Mouse (Mus musculus) ovary, postnatal 10 days (tissue): ENCODE data around the gene Rasgef1b.

Source experiments
- DNase-seq: peaks from one replicate; pipeline ENCODE4 v3.0.0; 2022; ENCODE audit warnings: low spot score

The Rasgef1b gene

GRCm38 (mm10) chr5:99215207-99216157, 513.4 kb downstream of the Rasgef1b start:
- DNase-seq, result no peak

DNA sequence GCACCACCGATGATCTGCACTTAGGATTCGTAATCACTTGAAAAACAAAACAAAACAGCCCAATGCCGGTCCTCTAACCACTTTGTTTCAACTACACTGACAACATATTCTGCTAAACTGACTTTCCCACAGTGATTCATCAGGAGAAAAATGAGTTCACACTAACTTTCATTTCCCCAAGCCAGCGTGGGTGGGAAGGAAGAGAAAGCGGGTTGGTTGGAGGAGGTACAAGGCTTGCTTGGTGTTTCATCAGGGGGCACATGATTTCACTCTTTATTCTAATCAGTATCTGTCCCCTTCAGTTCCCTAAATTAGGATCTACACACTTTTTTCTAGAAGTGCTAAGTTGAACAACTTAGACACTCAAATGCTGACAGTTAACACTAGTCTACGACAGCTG, 514.5 kb downstream of the Rasgef1b start:
- no peak for DNase-seq

DNA sequence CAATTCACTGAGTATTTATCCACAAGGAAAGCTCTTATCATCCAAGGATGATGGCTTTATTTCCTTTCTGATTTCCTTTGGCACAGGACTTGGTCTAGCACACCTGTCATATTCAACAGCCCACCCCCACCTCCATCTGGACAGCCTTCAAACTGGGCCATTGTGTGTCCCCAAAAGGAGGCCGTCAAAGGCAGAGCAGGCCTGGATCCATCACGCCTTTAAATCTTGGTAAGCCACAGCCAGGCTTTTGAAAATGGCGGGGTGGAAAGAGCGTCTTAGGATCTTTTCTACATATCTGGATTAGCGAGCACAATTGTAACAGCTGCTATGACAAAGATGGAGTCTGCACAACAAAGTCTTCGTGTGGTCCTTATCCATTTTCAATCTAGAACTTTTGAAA, 515.7 kb downstream of the Rasgef1b start:
- DNase-seq, result no peak

GRCm38 (mm10) chr5:99203475-99203874, 525.4 kb downstream of the Rasgef1b start:
- DNase-seq, result no peak

DNA sequence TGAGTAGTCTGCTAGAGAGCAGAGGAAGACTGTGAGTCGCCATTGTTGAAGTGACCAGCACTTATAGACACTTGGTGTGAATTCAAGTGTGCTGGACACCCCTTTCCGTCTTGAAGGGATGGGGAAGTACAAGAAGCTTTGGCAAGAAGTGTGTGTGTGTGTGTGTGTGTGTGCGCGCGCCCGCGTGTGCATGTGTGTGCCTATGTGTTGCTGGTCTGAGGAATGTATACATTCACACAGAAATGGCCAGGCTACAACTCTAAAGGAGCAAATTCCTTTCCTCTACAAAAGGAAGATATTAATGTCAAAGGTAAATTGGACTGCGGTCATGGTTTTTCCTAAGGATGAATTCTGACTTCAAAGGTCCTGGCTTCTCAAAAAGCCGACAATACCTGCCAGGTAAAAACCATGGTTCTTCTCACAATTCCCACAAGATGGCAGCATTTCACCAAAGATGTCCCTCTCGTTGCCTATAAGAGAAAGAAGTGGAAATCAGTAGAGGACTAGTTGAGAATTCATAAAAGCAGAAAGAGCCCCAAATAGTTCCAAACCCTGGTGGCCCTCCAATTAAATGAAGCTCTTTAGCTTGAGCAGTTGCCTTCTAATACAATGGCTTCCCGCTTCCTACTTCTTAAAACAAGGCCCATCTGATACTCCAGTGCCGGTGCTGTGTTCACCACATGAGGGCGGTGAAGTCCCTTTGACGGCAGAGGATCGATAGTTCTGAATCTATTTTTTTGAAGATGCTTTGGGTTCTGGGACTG, 526.6 kb downstream of the Rasgef1b start:
- peak; percentile 3 for DNase-seq

DNA sequence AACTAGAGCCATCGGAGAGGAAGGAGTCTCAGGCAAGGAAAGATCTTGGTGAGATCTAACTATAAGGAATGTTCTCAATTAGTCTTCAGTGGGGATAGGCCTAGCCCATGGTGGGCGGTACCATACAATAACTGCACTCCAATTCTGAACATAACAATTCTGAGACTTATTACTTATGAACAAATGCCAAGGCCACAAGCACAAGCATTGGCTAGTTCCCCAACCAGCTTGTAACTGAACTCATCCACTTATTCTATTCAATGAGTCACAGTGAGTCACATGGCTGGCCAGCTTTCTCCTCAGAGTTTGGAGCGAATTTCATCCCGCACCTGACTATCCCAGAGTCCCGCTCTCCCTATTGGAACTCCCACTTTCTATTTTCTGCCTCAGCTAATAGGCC, 533.4 kb downstream of the Rasgef1b start:
- DNase-seq, result no peak

DNA sequence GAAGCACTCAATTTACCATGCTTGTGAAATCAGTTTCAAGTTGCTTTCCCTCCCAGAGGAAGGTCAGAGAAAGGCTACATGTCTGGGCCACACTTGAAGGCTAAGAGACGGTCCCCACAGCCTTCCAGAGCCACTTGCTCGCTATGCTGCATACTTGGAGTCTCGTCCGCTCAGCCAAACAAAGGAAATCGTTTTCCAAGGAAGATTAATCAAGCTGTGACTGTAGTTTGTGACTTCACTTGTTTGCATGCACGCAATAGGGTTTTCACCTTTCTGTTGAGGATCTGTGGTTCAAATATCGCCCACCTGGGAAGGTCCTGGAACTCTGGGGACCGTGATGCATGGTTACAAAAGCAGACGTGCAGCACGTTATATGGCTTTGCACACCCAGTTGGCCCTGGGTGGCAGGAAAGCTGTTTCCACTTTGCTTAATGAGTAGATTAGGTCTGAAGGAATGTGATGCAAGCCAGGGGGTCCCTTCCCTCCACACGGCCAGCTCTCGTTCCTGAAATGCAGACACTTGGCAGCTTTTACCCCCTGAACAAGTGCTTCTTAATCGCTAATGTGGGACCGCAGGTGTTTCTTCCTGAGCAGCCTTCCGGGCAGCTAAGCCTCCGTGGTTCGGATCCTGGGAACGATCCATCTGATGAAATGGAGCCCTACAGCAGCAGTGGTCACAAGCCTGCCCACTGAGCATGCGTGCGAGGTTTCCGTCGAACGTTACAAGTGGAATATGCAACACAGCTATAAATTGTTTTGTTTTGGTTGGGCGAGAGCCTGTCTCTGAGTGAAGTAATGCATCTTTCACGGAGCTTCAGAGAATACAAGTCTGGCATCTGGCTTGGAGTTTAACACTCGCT, 537.7 kb downstream of the Rasgef1b start:
- no peak for DNase-seq

GRCm38 (mm10) chr5:99183637-99184036, 545.2 kb downstream of the Rasgef1b start:
- DNase-seq, result no peak

- DNase-seq, result no peak
Measured at GRCm38 (mm10) chr5:99174608-99175385, 554.1 kb downstream of the Rasgef1b start.

DNA sequence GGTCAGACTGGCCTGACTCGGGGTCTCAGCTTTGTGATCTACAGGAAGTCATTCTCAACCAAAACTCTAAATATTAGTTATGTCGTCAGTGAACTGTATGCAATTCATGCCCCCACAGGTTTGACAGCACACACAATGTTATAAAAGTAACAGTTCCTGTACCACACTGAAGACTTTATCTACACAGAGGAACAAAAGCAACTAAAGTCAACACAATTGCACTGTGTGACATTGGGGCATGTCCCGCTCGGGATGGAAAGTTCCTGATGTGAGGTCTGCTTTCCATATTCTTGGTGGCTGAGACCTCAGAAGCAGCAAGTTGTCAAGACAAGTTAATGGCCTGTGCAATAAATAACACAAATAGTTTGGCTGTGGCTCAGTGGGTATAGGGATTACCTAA, 559.0 kb downstream of the Rasgef1b start:
- no peak for DNase-seq

DNA sequence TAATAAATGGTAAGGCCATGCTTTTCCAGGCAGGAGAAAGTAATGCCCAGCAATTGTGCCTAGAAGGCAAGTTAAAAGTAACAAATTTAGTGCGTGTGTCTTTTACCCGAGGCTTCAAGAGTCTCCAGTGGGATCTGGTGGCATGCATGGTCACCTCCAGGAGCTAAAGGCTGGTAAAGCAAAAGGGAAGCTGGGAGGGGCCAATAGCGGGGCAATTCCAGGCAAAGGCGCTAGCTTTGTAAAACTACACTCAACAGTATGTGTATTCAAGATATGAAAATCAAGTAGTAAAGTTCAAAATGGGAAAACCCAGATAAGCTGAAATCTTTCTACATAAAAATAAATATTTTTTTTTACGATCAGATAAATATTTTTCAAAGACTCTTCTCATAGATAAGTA, 561.1 kb downstream of the Rasgef1b start:
- DNase-seq, result no peak
